In genomic region chr12:107617212-107617994, GRCm38 (mm10) we compare ENCODE assay signal across 14 mouse cellular contexts.
"Had no signal": no experiment of that assay in that cellular context is flagged by ENCODE, and none has a peak within 500 bp of the region (broad histone marks: within the 10 kb centered on the region; RNA-seq: fewer than 3 reads in every experiment).

No protein-coding gene starts in this region.

- H3K4me1 ChIP-seq: limb, embryonic 15.5 days; liver, embryonic 13.5 days; lung, embryonic 15.5 days; megakaryocyte, embryonic 14.5 days had no signal

- DNase-seq: kidney, adult 8-10 months; kidney, postnatal 25 days; liver, embryonic 13.5 days; liver, postnatal 0 days; lung, postnatal 14 days; spleen, adult 18-20 months; thymus, adult 2 months; thymus, postnatal 25 days had no signal

- H3K27me3 ChIP-seq: liver, embryonic 13.5 days; lung, embryonic 15.5 days; megakaryocyte, embryonic 14.5 days; neural tube, embryonic 12.5 days had no signal

- H3K9ac ChIP-seq: limb, embryonic 15.5 days; liver, embryonic 13.5 days; liver, postnatal 0 days; lung, embryonic 15.5 days; neural tube, embryonic 12.5 days had no signal

- H3K4me2 ChIP-seq: limb, embryonic 15.5 days; liver, embryonic 13.5 days; lung, embryonic 15.5 days; neural tube, embryonic 12.5 days had no signal

- H3K27ac ChIP-seq: limb, embryonic 15.5 days; liver, embryonic 13.5 days; lung, embryonic 15.5 days; macrophage; neural tube, embryonic 12.5 days had no signal

- ATAC-seq: intestine, postnatal 0 days; liver, postnatal 0 days had no signal

- H3K36me3 ChIP-seq: limb, embryonic 15.5 days; liver, embryonic 13.5 days; lung, embryonic 15.5 days; neural tube, embryonic 12.5 days had no signal

- H3K9me3 ChIP-seq: limb, embryonic 15.5 days; liver, embryonic 13.5 days; lung, embryonic 15.5 days; neural tube, embryonic 12.5 days had no signal

- H3K4me3 ChIP-seq: limb, embryonic 15.5 days; liver, embryonic 13.5 days; lung, embryonic 15.5 days; megakaryocyte, embryonic 14.5 days; neural tube, embryonic 12.5 days had no signal
